Mouse (Mus musculus): Measurements from ENCODE around the gene Izumo1r.

Izumo1r gene

GRCm38 (mm10) chr9:14866957-14867356, 36.8 kb downstream of the Izumo1r start:
- DNase-seq (ENCODE audit: low spot score in 2 of 2) = peak; percentile 27 to 46

- DNase-seq (ENCODE audit: low spot score in 2 of 2) = no peak
Observed at GRCm38 (mm10) chr9:14864726-14865125, 39.0 kb downstream of the Izumo1r start.

GRCm38 (mm10) chr9:14863126-14863525, 40.6 kb downstream of the Izumo1r start:
- no peak for DNase-seq (ENCODE audit: low spot score in 2 of 2)

- DNase-seq (ENCODE audit: low spot score in 2 of 2) = peak; percentile 59 to 74
Observed at GRCm38 (mm10) chr9:14859868-14860639, 43.7 kb downstream of the Izumo1r start, which contains the start of gene Gpr83. Gene Gpr83, plus strand, starts transcription at chr9:14860210.

GRCm38 (mm10) chr9:14858782-14859181, 45.0 kb downstream of the Izumo1r start:
- no peak for DNase-seq (ENCODE audit: low spot score in 2 of 2)

GRCm38 (mm10) chr9:14858170-14858706, 45.5 kb downstream of the Izumo1r start:
- DNase-seq (ENCODE audit: low spot score in 2 of 2) = no peak

- DNase-seq (ENCODE audit: low spot score in 2 of 2) = no peak
Observed at GRCm38 (mm10) chr9:14856922-14857654, 46.7 kb downstream of the Izumo1r start.

- DNase-seq (ENCODE audit: low spot score in 2 of 2) = no peak
Observed at GRCm38 (mm10) chr9:14854585-14854984, 49.2 kb downstream of the Izumo1r start.

- DNase-seq (ENCODE audit: low spot score in 2 of 2) = no peak
Observed at GRCm38 (mm10) chr9:14848267-14848935, 55.3 kb downstream of the Izumo1r start.

- no peak for DNase-seq (ENCODE audit: low spot score in 2 of 2)
Observed at GRCm38 (mm10) chr9:14846428-14846827, 57.3 kb downstream of the Izumo1r start.

- DNase-seq (ENCODE audit: low spot score in 2 of 2) = no peak
Observed at GRCm38 (mm10) chr9:14843901-14844300, 59.8 kb downstream of the Izumo1r start.

- no peak for DNase-seq (ENCODE audit: low spot score in 2 of 2)
Observed at GRCm38 (mm10) chr9:14843311-14843857, 60.4 kb downstream of the Izumo1r start.

GRCm38 (mm10) chr9:14841878-14842761, 61.6 kb downstream of the Izumo1r start:
- DNase-seq (ENCODE audit: low spot score in 2 of 2) = no peak

GRCm38 (mm10) chr9:14839970-14840369, 63.8 kb downstream of the Izumo1r start:
- no peak for DNase-seq (ENCODE audit: low spot score in 2 of 2)

GRCm38 (mm10) chr9:14839527-14839926, 64.2 kb downstream of the Izumo1r start:
- DNase-seq (ENCODE audit: low spot score in 2 of 2) = no peak

Measured in right cerebral cortex, postnatal 36 days (tissue).